Mouse (Mus musculus): ENCODE results near the gene Prss27. TPM values are rescaled to one million over a fixed set of nuclear protein-coding genes. Genes with fewer than 3 reads are reported as not detected.

Prss27 gene
- polyA plus RNA-seq, 1 experiment from 2014 or later = 0.46 TPM

DNA sequence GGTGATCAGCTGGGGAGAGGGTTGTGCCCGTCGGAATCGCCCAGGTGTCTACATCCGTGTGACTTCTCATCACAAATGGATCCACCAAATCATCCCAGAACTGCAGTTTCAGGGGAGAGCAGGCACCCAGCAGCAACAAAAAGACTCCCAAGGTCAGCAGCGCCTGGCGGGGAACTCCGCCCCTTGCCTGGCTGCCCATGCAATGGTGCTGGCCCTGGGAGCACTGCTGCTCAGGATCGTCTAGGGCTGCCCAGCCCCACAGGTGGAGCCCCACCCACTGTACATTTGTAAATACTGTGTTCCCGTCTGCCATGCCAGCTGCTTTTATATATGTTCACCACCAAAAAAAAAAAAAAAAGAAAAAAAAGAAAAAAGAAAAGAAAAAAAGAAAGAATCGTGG lies 7.7 kb downstream of the Prss27 start:
- Histone ChIP-seq H3K9ac (replicated peaks; ENCODE audit: low read depth, low read length) (no peak overlapping the region), H3K36me3 (ENCODE audit: control insufficient read depth, insufficient read depth, low read length) (peaks cover 25% of the 10 kb centered on the region), H3K27ac (ENCODE audit: low read length) (no peak overlapping the region), H3K9me3 (ENCODE audit: control insufficient read depth, low read depth, low read length) (no peaks in the 10 kb centered on the region), H3K4me3 (ENCODE audit: low read depth, low read length) (no peak overlapping the region), H3K4me2 (replicated peaks; ENCODE audit: low read depth, low read length) (no peak overlapping the region), H3K4me1 (ENCODE audit: control insufficient read depth, insufficient read depth, low read length) (no peaks in the 10 kb centered on the region), H3K27me3 (ENCODE audit: control insufficient read depth, insufficient read depth, low read length) (no peaks in the 10 kb centered on the region)
- ATAC-seq (ENCODE audit: insufficient number of reproducible peaks, insufficient read depth, low FRiP score, low read depth) = no peak
- WGBS = 70% methylated on average over 10 of the region's 10 CpGs

- Histone ChIP-seq H3K36me3 (ENCODE audit: control insufficient read depth, insufficient read depth, low read length) (peaks cover 29% of the 10 kb centered on the region), H3K9me3 (ENCODE audit: control insufficient read depth, low read depth, low read length) (no peaks in the 10 kb centered on the region)
- WGBS = 36% methylated on average over 5 of the region's 5 CpGs
Measured at GRCm38 (mm10) chr17:24046026-24046425, 8.1 kb downstream of the Prss27 start.

DNA sequence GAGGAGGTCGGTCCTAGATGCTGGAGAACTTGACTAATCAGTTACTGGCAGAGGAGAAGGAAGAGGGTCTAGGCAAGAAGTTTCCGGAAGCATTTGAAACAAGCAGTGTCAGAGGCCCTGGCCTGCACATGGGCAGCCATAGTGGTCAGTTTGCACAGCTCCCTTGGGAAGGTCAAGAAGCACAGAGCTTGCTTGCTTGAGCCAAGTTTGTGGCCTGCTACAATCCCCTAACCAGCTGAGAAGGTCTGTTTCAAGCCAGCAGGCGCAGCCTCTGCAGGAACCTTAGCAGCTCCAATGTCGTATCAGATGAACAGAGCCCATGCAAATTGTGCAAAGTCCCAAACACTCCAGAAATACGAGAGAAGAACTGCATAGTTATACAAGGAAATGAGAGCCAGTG lies 10.1 kb downstream of the Prss27 start:
- H3K36me3 ChIP-seq (ENCODE audit: control insufficient read depth, insufficient read depth, low read length) = peaks cover 48% of the 10 kb centered on the region

More at GRCm38 (mm10) chr17:24046026-24046425, 8.1 kb downstream of the Prss27 start:
- Histone ChIP-seq H3K9ac (replicated peaks; ENCODE audit: low read depth, low read length) (no peak overlapping the region), H3K4me3 (ENCODE audit: low read depth, low read length) (no peak overlapping the region), H3K27me3 (ENCODE audit: control insufficient read depth, insufficient read depth, low read length) (no peaks in the 10 kb centered on the region), H3K4me1 (ENCODE audit: control insufficient read depth, insufficient read depth, low read length) (no peaks in the 10 kb centered on the region), H3K27ac (ENCODE audit: low read length) (no peak overlapping the region), H3K4me2 (replicated peaks; ENCODE audit: low read depth, low read length) (no peak overlapping the region)
- no peak for ATAC-seq (ENCODE audit: insufficient number of reproducible peaks, insufficient read depth, low FRiP score, low read depth)

DNA sequence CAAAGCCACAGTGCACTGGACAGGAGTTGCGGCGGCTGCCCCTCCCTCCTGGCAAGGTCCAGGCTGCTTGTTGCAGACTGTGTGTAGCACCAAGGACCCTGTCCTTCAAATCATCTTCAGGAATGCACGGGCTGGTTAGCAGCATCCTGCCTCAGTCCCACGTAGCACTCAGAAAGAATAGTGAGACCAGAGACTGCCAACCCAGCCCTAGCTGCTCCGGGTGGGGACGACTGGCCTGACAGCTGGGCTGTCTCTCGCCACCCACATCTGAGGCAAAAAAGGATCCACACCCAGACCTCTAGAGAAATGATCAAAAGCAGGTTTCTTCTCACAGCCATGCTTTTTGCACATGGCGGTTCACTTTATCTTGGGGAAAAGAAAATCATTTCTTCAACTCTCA lies 11.1 kb downstream of the Prss27 start:
- Histone ChIP-seq H3K4me2 (replicated peaks; ENCODE audit: low read depth, low read length) (no peak overlapping the region), H3K9me3 (ENCODE audit: control insufficient read depth, low read depth, low read length) (no peaks in the 10 kb centered on the region), H3K9ac (replicated peaks; ENCODE audit: low read depth, low read length) (no peak overlapping the region), H3K4me1 (ENCODE audit: control insufficient read depth, insufficient read depth, low read length) (no peaks in the 10 kb centered on the region), H3K27me3 (ENCODE audit: control insufficient read depth, insufficient read depth, low read length) (no peaks in the 10 kb centered on the region), H3K27ac (ENCODE audit: low read length) (no peak overlapping the region), H3K36me3 (ENCODE audit: control insufficient read depth, insufficient read depth, low read length) (peaks cover 56% of the 10 kb centered on the region), H3K4me3 (ENCODE audit: low read depth, low read length) (no peak overlapping the region)
- ATAC-seq (ENCODE audit: insufficient number of reproducible peaks, insufficient read depth, low FRiP score, low read depth) = no peak
- 89% methylated on average over 8 of the region's 8 CpGs for WGBS

More for the DNA sequence above, 10.1 kb downstream of the Prss27 start:
- no peak for ATAC-seq (ENCODE audit: insufficient number of reproducible peaks, insufficient read depth, low FRiP score, low read depth)
- Histone ChIP-seq H3K9ac (replicated peaks; ENCODE audit: low read depth, low read length) (no peak overlapping the region), H3K9me3 (ENCODE audit: control insufficient read depth, low read depth, low read length) (no peaks in the 10 kb centered on the region), H3K27ac (ENCODE audit: low read length) (no peak overlapping the region), H3K27me3 (ENCODE audit: control insufficient read depth, insufficient read depth, low read length) (no peaks in the 10 kb centered on the region), H3K4me3 (ENCODE audit: low read depth, low read length) (no peak overlapping the region), H3K4me2 (replicated peaks; ENCODE audit: low read depth, low read length) (no peak overlapping the region), H3K4me1 (ENCODE audit: control insufficient read depth, insufficient read depth, low read length) (no peaks in the 10 kb centered on the region)
- 84% methylated on average over 5 of the region's 5 CpGs for WGBS

DNA sequence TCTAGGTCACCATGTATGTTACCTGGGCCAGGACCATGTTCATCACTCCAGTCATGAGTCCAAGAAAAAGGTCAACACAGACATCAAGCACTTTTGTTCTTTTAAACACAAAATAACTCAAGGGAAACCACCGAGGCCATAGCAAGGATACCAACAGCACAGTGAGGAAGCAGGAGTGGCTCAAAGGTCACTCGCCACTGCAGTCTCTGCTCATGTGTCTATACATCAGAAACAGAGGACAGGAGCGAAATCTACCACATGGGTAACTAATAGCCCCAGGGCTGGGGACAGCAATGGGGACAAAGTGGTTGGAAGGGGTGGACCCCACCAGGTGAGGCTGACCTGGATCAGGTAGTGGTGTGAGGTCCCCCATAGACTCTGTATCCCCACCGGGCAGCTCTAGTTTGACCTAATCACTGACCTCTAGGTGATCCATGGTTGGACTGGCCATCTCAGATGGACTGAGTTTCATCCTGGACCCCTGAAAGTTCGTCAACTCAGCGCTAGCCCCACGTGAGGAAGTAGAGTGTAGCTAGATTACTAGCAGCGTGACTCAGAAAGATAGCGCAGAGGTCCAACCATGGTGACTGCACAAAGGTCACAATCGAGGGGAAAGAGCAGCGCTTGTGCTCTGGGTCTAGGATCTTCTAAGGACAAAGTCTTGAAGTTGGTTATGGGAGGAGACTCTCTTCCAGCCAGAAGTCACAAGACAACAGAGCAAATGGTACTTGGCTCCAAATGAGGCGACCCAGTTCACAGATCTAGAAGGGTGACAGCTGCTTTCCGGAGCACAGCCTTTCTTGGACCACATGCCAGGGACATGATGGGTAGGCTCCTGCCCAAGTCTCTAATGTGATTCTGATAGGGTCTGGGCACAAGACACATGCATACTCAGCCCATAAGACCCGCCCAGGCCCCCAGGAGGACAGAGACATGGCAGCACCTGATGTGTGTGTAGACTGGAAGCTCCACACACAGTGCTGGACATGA lies 19.0 kb downstream of the Prss27 start:
- no peaks in the 10 kb centered on the region for H3K4me1 ChIP-seq (ENCODE audit: control insufficient read depth, insufficient read depth, low read length)
- H3K9ac ChIP-seq (replicated peaks; ENCODE audit: low read depth, low read length) = no peak overlapping the region
- H3K4me2 ChIP-seq (replicated peaks; ENCODE audit: low read depth, low read length) = no peak overlapping the region
- WGBS = 90% methylated on average over 14 of the region's 14 CpGs
- no peak overlapping the region for H3K4me3 ChIP-seq (ENCODE audit: low read depth, low read length)
- H3K27ac ChIP-seq (ENCODE audit: low read length) = no peak overlapping the region
- no peaks in the 10 kb centered on the region for H3K9me3 ChIP-seq (ENCODE audit: control insufficient read depth, low read depth, low read length)
- H3K36me3 ChIP-seq (ENCODE audit: control insufficient read depth, insufficient read depth, low read length) = peaks cover 69% of the 10 kb centered on the region
- no peaks in the 10 kb centered on the region for H3K27me3 ChIP-seq (ENCODE audit: control insufficient read depth, insufficient read depth, low read length)
- no peak for ATAC-seq (ENCODE audit: insufficient number of reproducible peaks, insufficient read depth, low FRiP score, low read depth)

DNA sequence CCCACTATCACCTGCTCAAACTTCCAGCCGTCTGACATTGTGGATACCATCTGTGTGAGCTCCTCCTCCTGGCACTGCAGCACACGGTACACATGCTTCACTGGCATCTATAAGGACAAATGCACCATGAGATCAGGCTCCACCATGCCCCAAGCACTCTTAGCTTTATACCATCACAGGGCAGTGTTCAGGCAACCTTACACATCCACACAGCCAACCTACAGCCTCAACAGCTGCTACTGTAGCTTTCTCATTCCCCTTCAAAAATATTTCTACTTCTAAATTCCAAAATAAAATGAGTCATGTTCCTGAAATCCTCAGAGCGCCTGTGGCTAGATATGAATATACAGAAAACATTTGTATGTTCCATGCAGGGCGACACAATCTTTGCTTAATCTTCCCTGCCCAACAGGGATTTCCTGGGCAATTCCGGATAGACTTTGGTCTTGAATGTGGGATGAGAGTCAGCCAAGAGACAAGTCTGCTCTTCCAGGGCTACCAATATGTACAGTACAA lies 19.8 kb downstream of the Prss27 start:
- WGBS = 95% methylated on average over 5 of the region's 5 CpGs
- Histone ChIP-seq H3K4me2 (replicated peaks; ENCODE audit: low read depth, low read length) (no peak overlapping the region), H3K27ac (ENCODE audit: low read length) (no peak overlapping the region), H3K9me3 (ENCODE audit: control insufficient read depth, low read depth, low read length) (no peaks in the 10 kb centered on the region), H3K4me1 (ENCODE audit: control insufficient read depth, insufficient read depth, low read length) (no peaks in the 10 kb centered on the region), H3K36me3 (ENCODE audit: control insufficient read depth, insufficient read depth, low read length) (peaks cover 60% of the 10 kb centered on the region), H3K4me3 (ENCODE audit: low read depth, low read length) (no peak overlapping the region), H3K9ac (replicated peaks; ENCODE audit: low read depth, low read length) (no peak overlapping the region), H3K27me3 (ENCODE audit: control insufficient read depth, insufficient read depth, low read length) (no peaks in the 10 kb centered on the region)
- no peak for ATAC-seq (ENCODE audit: insufficient number of reproducible peaks, insufficient read depth, low FRiP score, low read depth)

GRCm38 (mm10) chr17:24062459-24063155 lies 24.7 kb downstream of the Prss27 start:
- WGBS = 86% methylated on average over 4 of the region's 4 CpGs
- ATAC-seq (ENCODE audit: insufficient number of reproducible peaks, insufficient read depth, low FRiP score, low read depth) = no peak
- Histone ChIP-seq H3K27me3 (ENCODE audit: control insufficient read depth, insufficient read depth, low read length) (no peaks in the 10 kb centered on the region), H3K36me3 (ENCODE audit: control insufficient read depth, insufficient read depth, low read length) (peaks cover 20% of the 10 kb centered on the region), H3K4me3 (ENCODE audit: low read depth, low read length) (no peak overlapping the region), H3K4me2 (replicated peaks; ENCODE audit: low read depth, low read length) (no peak overlapping the region), H3K9ac (replicated peaks; ENCODE audit: low read depth, low read length) (no peak overlapping the region), H3K4me1 (ENCODE audit: control insufficient read depth, insufficient read depth, low read length) (no peaks in the 10 kb centered on the region), H3K9me3 (ENCODE audit: control insufficient read depth, low read depth, low read length) (no peaks in the 10 kb centered on the region), H3K27ac (ENCODE audit: low read length) (no peak overlapping the region)

DNA sequence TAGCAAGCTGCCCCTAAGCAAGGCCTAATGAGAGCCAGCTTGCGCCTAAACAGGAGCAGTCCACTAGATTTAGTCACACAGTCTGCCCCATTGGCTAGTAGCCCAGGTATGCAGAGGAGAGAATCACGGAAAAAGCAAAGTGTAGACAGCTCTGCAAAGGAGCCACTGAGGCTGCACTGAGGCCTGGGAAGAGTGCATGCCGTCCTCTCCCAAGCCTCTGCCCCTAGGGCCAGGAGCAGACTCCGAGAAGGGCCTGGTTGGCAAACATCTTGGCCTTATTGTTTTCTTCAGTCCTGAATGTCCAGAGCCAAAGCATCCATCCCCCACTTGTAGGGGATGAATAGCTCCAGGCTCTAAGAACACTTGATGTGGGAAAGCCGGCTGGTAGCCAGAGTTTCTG lies 30.3 kb downstream of the Prss27 start:
- H3K9ac ChIP-seq (replicated peaks; ENCODE audit: low read depth, low read length) = no peak overlapping the region

More for the DNA sequence above, 30.3 kb downstream of the Prss27 start:
- H3K4me2 ChIP-seq (replicated peaks; ENCODE audit: low read depth, low read length) = no peak overlapping the region
- no peaks in the 10 kb centered on the region for H3K9me3 ChIP-seq (ENCODE audit: control insufficient read depth, low read depth, low read length)
- no peak overlapping the region for H3K4me3 ChIP-seq (ENCODE audit: low read depth, low read length)
- WGBS = 80% methylated on average over 5 of the region's 5 CpGs
- ATAC-seq (ENCODE audit: insufficient number of reproducible peaks, insufficient read depth, low FRiP score, low read depth) = no peak
- no peaks in the 10 kb centered on the region; the same call in 1 of the 2 replicates for H3K36me3 ChIP-seq (ENCODE audit: control insufficient read depth, insufficient read depth, low read length)
- H3K4me1 ChIP-seq (ENCODE audit: control insufficient read depth, insufficient read depth, low read length) = peaks cover 11% of the 10 kb centered on the region
- no peak overlapping the region for H3K27ac ChIP-seq (ENCODE audit: low read length)
- no peaks in the 10 kb centered on the region for H3K27me3 ChIP-seq (ENCODE audit: control insufficient read depth, insufficient read depth, low read length)
